Mouse (Mus musculus): ENCODE measurements at regions not wholly inside any gene's neighbourhood (a gene's known extent, or its start where the extent isn't known, plus 50 kb on each side); places are given as distances from the start of the nearest gene placed in this dataset.

- no peak for DNase-seq
Measured at GRCm38 (mm10) chr1:157969635-157970111, 386.5 kb downstream of the Brinp2 start.

DNA sequence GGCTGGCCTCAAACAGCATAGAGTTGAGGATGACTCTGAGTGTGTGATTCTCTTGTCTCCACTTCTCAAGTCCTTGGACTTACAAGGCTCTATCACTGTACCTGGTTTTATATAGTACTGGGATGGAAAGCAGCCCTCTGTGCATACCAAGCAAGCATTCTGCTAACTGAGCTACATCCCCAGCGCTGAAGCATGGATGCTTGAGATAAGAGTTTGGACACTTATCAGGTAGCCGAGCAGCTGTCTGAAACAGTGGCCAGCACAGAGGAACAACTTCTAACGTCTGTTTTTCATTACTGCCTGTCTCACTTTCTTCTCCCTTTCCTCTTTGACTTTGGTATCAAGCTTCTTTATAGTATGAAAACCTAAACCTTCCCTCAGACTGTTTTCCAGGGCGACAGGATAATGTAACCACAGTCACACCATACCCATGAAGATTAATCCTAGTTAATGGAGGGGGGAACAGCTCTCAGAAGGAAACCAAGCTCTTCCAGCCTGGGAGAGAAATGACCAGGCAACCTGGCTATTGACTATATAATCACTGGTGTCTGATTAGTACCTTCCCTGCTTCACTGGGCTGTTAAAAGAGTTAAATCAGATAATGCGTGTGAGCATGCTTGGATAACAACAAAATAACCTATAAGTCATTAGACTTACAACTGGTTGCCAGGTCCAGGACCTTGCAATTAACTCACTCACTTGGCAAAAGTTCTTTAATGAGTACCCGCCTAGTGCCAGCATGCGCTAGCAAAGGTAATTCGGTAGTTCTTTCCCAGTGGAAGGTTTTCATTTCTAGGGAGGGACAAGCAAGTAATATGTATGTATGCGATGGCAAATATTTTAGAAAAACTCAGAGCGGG is 382.5 kb downstream of the Brinp2 start:
- no peak for DNase-seq

DNA sequence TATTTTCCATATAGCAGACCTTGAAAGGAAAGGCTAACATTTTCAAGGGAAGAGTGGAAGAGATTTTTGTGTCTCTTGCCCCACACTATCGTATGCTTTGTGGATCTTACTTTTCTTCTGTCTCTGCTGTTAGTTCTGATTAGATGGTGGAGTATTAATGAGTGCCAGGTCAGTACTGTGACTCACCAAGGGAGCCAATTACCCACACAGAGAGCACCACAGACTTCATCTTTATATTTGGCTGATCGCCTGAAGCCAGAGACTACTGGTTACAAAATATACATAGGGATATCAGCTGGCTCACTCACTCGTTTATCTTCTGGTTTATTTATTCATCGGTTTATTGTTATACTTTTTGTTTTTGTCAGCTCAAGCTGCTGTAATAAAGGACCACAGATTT is 381.5 kb downstream of the Brinp2 start:
- DNase-seq = no peak

- DNase-seq = no peak
Measured at GRCm38 (mm10) chr1:158019161-158019560, 337.0 kb downstream of the Brinp2 start.

DNA sequence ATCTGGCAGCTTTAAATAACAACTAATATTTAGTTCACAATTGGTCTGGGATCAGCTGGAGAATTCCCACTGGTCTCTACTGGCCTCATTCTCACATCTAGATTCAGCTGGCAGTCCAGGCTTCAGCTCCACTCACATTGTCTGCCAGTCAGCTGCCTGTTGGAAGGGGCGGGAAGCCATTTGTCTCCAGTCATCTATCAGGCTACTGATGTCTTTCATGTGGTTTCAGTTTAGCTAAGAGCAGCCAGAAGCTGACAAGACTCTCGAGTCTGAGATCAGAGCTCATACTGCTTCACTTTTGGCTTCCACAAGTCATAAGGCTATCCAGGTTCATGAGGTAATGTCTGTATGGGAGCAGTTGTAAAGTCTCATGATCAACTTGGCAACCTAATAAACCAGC is 316.4 kb downstream of the Brinp2 start:
- no peak for DNase-seq

DNA sequence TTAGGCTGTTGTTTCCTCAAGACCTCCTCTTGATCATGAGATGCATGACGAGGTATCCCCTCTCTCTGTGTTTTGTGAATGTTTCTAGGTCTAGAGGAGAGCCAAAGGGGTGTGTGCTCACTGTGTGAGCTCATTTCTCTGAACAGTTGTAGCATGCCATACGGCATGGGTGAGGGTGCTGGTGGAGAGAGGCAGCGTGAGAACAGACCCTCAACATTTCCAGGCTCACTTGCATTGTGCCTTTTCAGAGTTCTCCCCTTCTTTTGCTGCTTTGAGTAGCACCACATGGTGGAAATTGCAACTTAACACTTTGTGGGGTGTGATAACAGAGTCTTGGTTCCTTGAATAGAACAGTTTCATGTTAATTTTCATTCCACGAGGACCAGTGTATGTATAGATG is 315.8 kb downstream of the Brinp2 start:
- DNase-seq = no peak

GRCm38 (mm10) chr1:158052644-158053043 is 303.5 kb downstream of the Brinp2 start:
- DNase-seq = no peak

GRCm38 (mm10) chr1:158054961-158055360 is 301.2 kb downstream of the Brinp2 start:
- DNase-seq = no peak

GRCm38 (mm10) chr1:158056994-158057630 is 299.0 kb downstream of the Brinp2 start:
- peak; percentile 19 for DNase-seq

DNA sequence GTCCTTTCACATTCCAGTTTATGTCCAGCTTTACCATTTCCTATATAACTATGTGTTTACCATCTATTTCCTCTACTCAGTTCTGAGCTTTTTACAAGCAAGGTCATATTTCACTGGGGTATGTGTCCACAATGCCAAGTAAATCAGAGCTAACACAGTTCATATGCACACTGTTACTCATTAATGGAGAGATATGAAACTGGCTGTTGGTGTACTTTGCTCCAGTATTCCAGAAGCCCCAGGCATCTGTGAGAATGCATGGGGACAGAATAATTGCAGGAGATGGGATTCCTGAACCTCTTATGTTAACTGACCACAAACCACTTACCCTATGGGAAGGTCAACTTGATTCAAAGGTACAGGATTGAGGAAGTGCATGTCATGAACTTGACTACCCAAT is 298.3 kb downstream of the Brinp2 start:
- DNase-seq = no peak

- no peak for DNase-seq
Measured at GRCm38 (mm10) chr1:158061995-158062394, 294.1 kb downstream of the Brinp2 start.

DNA sequence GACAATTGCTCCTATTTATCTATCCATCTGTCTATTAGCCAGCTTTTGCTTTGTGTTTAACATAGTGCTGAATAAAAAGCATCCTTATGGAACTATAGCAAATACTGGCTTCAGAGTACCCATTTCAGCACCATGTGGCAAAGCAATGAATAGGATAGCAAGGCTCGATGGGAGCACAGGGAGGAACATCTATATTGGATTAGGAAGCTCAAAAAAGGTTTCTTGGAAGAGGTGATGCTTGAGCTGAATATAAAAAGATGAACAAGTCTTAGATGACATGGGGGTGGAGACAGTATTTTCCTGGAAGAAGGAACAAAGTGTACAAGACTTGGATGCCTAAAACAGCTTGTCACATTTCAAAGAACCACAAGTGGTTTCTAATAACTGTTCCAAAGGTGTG is 273.9 kb downstream of the Brinp2 start:
- DNase-seq = no peak

DNA sequence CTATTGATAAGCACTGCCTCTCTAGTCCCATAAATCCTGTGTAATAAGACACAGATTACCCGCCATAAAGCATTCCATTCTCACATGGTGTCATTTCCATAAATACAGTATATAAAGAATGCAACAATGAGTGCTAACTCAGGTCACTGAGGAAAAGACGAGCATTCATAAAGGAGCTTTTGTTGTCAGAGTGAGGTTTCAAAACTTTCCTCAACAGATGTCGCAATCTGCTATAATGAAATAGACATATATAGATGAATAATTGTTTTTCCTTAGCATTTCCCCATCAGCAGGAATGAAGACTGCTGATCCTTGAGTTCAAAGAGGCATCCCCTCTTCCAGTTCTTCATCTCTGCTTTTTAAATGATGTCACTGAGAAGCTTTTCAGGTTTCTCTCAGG is 270.3 kb downstream of the Brinp2 start:
- no peak for DNase-seq

DNA sequence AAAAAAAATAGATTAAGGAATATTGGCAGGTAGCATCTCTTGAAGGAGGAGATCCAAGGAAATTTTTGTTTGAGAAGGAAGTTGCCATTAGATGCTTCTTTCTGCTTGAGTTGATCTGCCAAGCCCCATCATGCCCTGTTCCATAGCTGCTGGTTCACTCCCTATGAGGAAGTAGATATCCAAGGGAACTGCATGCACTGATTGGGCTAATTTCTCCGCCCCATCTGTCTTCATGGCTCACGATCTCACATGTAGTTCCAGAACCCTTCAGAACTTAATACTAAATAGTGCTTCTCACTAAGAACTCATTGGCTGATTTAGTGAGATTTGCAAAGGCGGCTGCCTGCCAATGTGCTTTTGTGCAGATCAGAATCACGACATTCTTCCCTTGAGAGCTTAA is 258.6 kb downstream of the Brinp2 start:
- peak; percentile 4 for DNase-seq

DNA sequence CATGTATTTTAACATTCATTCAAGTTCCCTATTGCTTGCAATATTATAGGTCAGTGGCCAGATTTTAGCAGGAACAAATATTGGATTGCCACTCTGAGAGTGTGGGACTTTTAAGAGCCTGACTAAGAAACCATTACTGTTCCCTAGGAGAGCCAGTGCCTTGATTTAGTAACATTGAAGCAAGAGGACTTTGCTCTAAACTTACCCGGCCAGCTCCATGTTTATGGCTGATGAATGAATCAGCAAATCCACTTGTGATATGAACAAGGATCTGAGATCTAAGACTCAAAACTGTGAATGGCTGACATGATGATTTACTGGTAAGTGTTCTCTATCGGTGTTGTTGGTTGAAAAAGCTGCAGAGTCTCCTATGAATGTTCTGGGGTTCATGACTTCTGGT is 236.4 kb downstream of the Brinp2 start:
- no peak for DNase-seq

DNA sequence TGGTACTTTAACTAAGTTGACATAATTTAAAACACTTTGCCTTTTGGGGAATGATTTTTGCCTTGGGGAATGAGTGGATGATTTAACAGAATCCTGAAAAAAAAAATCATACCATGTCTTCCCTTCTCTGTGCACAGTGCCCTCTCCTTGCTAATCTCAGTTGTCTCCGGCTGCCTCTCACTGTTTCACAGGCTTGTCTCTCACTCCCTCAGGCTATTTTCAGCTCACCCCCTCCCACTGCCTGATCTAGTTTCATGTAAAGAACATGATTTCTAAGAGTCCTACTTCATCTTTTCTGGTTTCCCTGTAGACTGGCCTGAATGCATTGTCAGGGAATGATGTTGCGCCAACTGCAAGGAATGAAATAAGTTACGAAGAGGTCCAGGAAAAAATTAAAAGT is 231.2 kb downstream of the Brinp2 start:
- DNase-seq = peak; percentile 12

DNA sequence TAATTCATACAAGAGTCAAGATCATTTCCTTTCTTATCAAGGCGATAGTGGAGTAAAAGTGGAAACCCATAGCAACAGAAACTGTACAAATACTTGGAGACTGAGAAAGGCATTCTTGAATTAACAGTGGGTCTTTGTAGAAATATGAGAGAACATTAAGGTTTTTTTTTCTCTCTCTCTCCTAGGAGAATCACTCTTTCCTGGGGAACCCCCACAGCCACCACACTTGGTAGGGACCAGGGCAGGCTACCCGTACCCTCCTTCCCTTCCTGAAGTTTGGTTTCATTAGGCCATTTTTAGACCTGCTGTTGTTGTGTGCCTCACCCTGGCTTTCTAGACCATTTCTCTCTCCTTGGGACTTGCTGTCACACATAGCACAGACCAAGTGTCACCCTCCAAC is 229.9 kb downstream of the Brinp2 start:
- no peak for DNase-seq

DNA sequence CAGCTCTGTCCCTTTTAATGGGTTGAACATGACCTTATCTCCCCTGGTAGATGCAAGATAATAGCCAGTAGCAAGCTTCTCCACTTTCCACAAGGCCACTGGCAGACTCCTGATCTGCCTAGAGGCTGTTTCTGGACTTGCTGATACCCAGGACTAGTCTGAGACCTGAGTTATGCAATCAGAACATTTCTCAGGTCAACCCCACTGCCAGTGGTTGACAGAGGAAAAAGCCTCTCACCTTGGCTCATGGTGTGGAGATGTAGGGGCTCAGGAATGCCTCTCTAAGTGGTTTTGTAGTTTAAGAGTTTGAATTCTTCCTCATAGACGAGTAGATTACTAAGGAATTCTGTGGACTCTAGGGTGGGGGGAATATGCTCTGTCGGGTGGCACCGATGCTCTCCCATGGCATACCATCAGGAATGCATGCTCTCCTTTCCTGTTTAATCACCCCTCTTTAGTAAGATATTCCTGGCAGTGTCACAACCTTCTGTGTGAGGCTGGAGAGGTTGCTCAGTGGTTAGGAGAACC is 226.8 kb downstream of the Brinp2 start:
- DNase-seq = no peak

- peak; percentile 20 for DNase-seq
Measured at GRCm38 (mm10) chr1:158147525-158147924, 208.6 kb downstream of the Brinp2 start.

GRCm38 (mm10) chr1:158148035-158148434 is 208.1 kb downstream of the Brinp2 start:
- DNase-seq = no peak

DNA sequence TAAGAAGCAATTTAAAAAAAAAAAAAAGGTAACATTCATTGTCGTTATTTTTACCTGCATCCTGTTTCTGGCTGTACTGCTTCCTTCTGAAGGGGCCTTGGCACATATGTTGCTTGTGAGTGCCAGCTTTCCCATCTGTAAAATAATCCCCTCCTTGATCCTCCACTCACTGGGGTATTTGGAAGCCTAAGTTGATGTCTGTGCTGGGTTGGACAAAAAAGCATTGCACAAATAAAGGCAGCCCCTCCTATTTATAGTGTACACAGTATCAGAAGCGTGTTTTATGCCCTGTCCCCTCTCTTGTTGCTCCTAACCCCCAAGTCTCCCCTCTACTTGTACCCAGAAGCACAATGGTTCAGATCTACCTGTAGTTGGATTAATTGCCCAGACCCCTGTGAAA is 195.0 kb downstream of the Brinp2 start:
- DNase-seq = no peak

GRCm38 (mm10) chr1:158161533-158161932 is 194.6 kb downstream of the Brinp2 start:
- no peak for DNase-seq

DNA sequence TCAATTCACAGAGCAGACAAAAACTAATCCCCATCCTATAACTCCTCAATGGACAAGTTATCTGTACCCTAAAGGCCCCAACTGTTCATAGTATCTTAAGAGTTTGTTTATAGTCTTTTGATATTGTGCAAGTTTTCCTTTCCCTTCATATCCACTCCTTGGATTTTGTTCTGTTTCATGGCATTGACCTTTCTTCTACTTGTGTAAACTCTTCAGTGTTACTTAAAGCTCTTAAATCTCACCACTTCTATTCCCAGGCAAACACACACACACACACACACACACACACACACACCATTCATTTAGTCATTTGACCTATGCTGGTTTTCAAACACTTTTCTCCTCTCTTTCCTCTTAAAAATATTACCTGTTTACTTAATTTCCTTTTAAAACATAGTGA is 192.7 kb downstream of the Brinp2 start:
- no peak for DNase-seq

DNA sequence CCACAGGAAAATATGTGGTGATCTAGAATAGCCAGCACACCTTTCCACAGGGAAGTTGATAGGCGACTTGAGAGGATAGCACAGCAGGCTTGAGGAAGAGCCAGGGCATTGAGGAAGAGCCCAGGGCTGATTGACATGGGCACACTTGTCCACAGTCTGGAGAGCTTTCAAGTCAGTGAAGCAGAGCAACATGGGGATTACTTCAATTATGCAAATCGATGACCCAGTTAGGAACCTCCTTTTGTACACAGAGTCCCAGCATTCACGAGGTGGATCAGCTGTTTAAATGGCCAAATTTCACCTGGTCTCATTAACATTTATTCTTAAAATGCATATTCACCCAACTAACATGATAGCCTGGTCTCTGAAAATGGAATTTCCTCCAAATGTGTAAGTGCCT is 186.1 kb downstream of the Brinp2 start:
- DNase-seq = no peak
